Mouse (Mus musculus) right cerebral cortex, postnatal 10 days (tissue): Measurements from ENCODE around the gene 1700029J07Rik.

ENCODE experiments used
- DNase-seq, 2 experiments: peaks; one replicate each; pipeline ENCODE4 v3.0.0; 2021; ENCODE audit warnings: low spot score in 2 of 2

Gene 1700029J07Rik

GRCm38 (mm10) chr8:45975126-45975836 is at the start of gene 1700029J07Rik, which contains the start of gene Ufsp2:
Gene 1700029J07Rik (minus strand): TSS chr8:45975252.
Gene Ufsp2 (plus strand): TSS chr8:45975528.
- peak; percentile 99 for DNase-seq

GRCm38 (mm10) chr8:46024392-46024791 is 49.3 kb upstream of the 1700029J07Rik start:
- no peak for DNase-seq

GRCm38 (mm10) chr8:46022758-46023157 is 47.7 kb upstream of the 1700029J07Rik start:
- DNase-seq: no peak

GRCm38 (mm10) chr8:46022203-46022602 is 47.2 kb upstream of the 1700029J07Rik start:
- DNase-seq: no peak

GRCm38 (mm10) chr8:46010746-46011680 is 36.0 kb upstream of the 1700029J07Rik start:
- peak; percentile 44 to 53 for DNase-seq

- DNase-seq: peak; percentile 39 to 71
These were observed 35.3 kb upstream of the 1700029J07Rik start for GRCm38 (mm10) chr8:46010306-46010705.

GRCm38 (mm10) chr8:46007050-46007672 is 32.1 kb upstream of the 1700029J07Rik start:
- no peak for DNase-seq

- DNase-seq: no peak
These were observed 30.5 kb upstream of the 1700029J07Rik start, which contains the start of gene Ankrd37 for GRCm38 (mm10) chr8:46005596-46005995. Gene Ankrd37 (minus strand): TSS chr8:46005707.

- DNase-seq: peak; percentile 98 to 99
These were observed 25.0 kb upstream of the 1700029J07Rik start for GRCm38 (mm10) chr8:45999784-46000705.

- peak; percentile 37 to 62 for DNase-seq
These were observed 24.2 kb upstream of the 1700029J07Rik start, which contains the start of gene Lrp2bp for GRCm38 (mm10) chr8:45999138-45999783. Gene Lrp2bp (plus strand): TSS chr8:45999303.

GRCm38 (mm10) chr8:45998228-45998627 is 23.2 kb upstream of the 1700029J07Rik start:
- DNase-seq: peak in 1 of 2 experiments; percentile 22

- DNase-seq: no peak
These were observed 20.5 kb upstream of the 1700029J07Rik start for GRCm38 (mm10) chr8:45995576-45995975.

- DNase-seq: no peak
These were observed 19.1 kb upstream of the 1700029J07Rik start for GRCm38 (mm10) chr8:45994111-45994510.

- DNase-seq: no peak
These were observed 15.7 kb upstream of the 1700029J07Rik start for GRCm38 (mm10) chr8:45990631-45991310.

GRCm38 (mm10) chr8:45988189-45988588 is 13.1 kb upstream of the 1700029J07Rik start:
- DNase-seq: no peak

- DNase-seq: no peak
These were observed 11.6 kb upstream of the 1700029J07Rik start for GRCm38 (mm10) chr8:45986665-45987064.

- DNase-seq: no peak
These were observed 901 bp upstream of the 1700029J07Rik start for GRCm38 (mm10) chr8:45975837-45976468.

- no peak for DNase-seq
These were observed 1.0 kb downstream of the 1700029J07Rik start for GRCm38 (mm10) chr8:45973988-45974505.

- DNase-seq: no peak
These were observed 4.2 kb downstream of the 1700029J07Rik start for GRCm38 (mm10) chr8:45970894-45971293.
